Mouse (Mus musculus) testis, adult 2 months (tissue): ENCODE measurements around the gene Hist1h4h.

Source experiments
- CTCF ChIP-seq: fragments of 200-500 bp; IDR thresholded peaks from 2 replicates; pipeline ENCODE4 v1.5.1; 2012; ENCODE audit warnings: low read depth, mild to moderate bottlenecking, inconsistent platforms, low read length, moderate library complexity; ENCODE audit not compliant: control insufficient read depth, insufficient read depth, insufficient replicate concordance
- POLR2A ChIP-seq: fragments of 200-500 bp; IDR thresholded peaks from 2 replicates; pipeline ENCODE4 v1.6.1; 2012; ENCODE audit warnings: low read depth, mild to moderate bottlenecking, inconsistent platforms, low read length, moderate library complexity; ENCODE audit not compliant: control insufficient read depth

DNA sequence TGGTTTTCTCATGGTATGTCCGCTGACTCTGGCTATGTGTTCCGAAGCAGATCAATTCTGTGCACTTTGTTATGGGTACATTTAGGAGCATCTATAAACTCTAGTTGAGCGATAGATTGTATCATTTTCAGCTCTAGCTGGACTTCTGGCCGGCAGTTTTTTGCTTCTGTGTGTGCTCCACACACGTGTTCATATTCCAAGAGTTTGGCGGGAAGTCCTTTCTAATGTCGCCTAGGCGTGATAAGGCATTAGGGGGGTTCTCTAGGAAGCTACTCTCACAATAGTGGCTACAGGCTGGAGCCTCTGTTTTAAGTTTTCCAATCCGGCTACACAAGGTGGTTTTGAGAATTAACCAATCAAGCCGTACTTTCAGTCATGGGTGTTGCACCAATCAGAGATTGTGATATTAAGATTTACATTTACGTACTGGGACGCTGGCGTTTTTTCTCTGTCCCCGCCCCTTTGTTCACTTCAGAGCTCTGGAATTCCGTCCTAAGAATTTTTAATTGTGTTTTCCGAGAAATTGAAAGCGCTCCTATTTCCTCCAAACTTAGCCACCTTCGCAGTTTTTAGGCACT lies 25.1 kb downstream of the Hist1h4h start:
- TF ChIP-seq CTCF: no peak
- no peak for TF ChIP-seq POLR2A
